Mouse (Mus musculus) natural killer cell, adult 2 months (primary cell): ENCODE measurements around the gene Gtf2ird2.

ENCODE experiments used
- DNase-seq, 2 experiments: peaks; one replicate each; pipeline ENCODE4 v3.0.0; 2022; ENCODE audit warnings: low spot score in 2 of 2

Gene Gtf2ird2

GRCm38 (mm10) chr5:134234205-134234604 is 50.4 kb downstream of the Gtf2ird2 start:
- DNase-seq: no peak

DNA sequence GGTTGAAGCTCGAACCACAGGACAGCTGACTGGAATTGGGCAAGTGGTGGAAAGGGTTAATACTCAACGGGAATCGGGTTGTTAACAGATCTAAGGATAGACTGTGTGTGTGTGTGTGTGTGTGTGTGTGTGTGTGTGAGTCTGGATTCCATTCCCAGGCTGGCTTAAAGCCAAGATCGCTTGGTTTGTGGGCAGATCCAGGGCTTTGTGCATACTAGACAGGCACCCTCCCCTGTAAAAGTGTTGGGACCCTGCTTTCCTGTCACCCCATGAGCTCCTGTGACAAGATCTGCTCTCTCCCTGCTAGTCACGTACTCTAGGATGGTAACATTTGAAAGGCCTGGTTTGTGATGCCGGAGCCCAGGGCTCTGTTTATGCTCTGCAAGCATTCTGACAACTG is 51.3 kb downstream of the Gtf2ird2 start:
- no peak for DNase-seq

DNA sequence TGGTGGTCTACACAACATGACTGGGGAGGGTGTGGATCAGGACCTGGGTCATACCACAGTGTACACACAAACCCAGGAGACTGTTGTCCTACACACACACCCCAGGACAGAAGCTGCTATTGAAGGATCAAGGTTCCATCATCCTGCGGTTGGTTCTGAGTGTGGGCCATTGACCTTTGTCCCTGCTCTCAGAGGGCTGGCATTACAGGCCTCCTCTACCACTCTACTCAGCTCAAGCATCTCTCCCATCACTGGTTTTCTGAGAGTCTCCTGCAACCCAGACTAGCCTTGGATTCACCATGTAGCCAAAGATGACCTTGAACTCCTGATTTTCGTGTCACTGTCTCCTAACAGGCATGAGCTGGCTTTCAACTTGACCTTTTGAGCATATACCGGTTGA is 52.4 kb downstream of the Gtf2ird2 start:
- no peak for DNase-seq

DNA sequence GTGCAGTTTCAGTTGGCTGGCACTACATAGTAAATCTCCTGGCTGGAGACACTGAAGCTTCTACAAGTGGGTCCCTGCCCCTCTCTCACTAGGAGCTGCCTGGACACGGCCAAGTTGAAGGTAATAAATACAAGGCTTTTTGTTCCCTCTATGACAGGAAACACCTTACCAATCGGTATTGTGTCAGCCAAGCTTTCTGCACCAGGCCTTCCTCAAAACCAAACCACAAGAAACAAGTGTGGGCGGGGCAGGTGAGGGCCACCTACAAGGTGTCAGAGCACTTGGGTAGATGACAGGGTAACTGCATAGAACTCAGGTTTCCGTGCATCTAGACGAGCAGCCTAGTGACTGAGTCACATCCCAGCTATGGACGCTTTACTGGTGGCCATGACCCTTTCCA is 53.0 kb downstream of the Gtf2ird2 start:
- peak; percentile 79 to 87 for DNase-seq

GRCm38 (mm10) chr5:134237508-134237907 is 53.7 kb downstream of the Gtf2ird2 start:
- no peak for DNase-seq

- no peak for DNase-seq
Observed at GRCm38 (mm10) chr5:134237936-134238760, 54.3 kb downstream of the Gtf2ird2 start.

DNA sequence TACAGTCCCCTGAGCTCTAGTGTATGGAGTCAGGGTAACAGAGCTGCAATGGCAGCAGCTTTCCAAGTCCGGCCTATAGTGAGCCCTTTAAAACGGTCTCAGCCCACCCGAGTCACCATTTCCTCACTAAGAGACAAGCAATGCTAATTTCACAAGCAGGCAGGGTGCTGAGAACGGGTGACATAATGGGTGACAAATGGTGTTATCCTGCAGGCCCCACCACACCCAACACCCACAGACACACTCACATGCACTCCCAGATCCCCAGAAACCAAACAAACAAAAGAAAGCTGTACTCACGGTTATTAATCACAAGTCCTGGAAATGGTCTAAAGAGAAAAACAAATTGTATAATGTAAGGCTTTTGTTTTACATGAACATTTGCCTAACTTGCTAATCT is 58.0 kb downstream of the Gtf2ird2 start:
- DNase-seq: no peak

- no peak for DNase-seq
Observed at GRCm38 (mm10) chr5:134243661-134244436, 60.0 kb downstream of the Gtf2ird2 start.

DNA sequence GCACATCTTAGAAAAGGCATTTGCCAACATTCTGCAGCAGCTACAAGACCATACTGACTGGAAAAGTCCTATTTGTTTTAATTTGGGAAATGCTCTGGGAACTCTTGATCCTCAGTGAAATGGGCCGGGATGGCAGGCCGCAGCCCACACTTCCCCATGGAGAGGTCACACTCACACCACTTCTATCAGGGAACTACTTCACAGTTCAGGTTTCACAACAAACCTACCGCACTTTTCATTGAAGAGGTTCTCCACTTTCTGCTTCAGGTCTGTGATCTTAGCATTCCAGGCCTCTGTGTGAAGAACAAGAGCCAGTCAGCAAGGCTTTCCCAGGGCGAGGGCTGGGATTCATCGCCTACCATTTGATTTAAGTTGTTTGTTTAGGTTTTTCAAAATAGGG is 61.1 kb downstream of the Gtf2ird2 start:
- no peak for DNase-seq

DNA sequence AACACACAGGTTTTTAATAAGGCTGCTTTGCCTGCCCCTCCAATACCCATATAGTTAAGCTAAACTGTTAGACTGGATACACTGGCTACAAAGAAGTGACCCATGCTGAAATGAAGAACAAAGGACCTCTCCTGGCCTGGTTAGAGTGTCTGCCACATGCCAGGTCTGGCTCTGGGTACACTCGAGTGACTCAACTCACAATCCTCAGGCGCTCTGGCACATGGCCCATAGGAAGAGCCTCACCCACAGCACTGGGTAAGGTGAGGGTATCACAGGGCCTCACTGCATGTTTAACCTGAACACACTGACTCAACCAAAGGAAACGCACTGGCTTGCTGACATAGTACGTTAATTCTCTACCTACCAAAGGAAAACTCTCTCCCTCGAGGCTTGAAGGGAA is 62.3 kb downstream of the Gtf2ird2 start:
- no peak for DNase-seq

GRCm38 (mm10) chr5:134248608-134249244 is 64.9 kb downstream of the Gtf2ird2 start:
- no peak for DNase-seq

DNA sequence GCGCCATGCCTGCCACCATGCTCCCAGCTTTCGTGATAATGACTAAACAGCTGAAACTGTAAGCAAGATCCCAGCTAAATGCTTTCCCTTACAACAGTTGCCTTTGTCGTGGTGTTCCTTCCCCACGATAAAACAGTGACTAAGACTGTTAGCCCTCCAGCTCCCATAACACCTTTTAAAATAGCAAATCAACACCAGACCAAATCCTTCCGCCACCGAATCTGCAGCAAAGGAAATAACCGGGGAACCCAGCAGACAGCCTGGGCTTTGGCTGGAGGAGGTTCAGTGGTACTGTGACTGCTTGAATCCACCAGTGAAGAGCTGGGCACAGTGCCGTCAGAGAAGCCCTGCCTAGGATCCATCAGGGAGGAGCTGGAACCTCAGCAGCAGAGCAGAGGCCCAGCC is 65.4 kb downstream of the Gtf2ird2 start:
- no peak for DNase-seq

- no peak for DNase-seq
Observed at GRCm38 (mm10) chr5:134250601-134251000, 66.8 kb downstream of the Gtf2ird2 start.

- no peak for DNase-seq
Observed at GRCm38 (mm10) chr5:134251083-134251482, 67.3 kb downstream of the Gtf2ird2 start.

- DNase-seq: peak in 1 of 2 experiments; percentile 49
Observed at GRCm38 (mm10) chr5:134253806-134254205, 70.0 kb downstream of the Gtf2ird2 start.

DNA sequence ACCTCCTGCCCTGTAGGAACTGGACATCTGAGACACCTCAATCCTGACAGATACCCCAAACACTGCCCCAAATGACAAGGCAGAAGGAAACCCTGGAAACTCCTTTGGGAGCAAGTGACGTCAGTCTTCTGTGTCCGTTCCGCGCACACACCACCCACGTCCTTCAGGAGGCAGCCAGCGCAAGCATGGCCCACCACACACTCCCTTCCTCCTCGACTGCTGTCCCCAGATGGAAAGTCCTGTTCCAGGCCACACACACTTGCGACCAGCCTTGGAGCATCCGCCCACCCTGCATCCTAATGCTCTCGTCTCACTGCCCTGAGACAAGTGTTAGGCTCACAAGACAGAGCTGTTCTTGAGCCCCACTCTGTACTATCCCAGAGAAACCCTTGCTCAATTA is 71.5 kb downstream of the Gtf2ird2 start:
- DNase-seq: no peak

DNA sequence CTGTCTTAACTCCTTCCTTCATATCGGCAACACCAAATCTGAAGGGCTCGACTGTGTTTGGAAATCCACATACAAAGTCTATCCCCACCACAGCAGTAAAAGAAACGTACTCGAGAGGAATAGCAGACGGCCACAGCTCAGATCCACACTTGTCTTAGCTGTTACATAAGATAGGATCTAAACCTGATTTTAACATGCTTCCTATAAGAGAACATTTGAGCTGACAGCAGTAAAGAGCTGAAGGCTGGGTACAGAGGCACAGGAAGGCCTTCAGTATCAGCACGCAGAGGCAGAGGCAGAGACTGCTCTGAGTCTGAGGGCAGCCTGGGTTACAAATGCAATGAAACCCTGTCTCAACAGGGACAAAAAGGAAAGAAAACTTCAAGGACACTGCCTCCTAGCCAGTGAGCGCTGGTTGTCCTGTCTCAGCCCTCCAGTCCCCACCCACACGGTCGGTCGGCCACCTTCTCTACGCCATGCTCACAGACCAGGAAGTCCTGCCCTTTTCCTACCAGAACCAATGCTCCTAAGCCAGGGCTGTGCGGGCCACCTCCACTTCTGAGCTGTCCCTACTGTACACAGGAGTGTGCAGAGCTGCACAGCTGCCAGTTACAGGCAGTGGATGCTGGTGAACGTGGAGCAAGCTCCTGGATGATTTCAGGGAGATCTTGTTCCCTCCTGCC is 73.7 kb downstream of the Gtf2ird2 start:
- DNase-seq: no peak

GRCm38 (mm10) chr5:134258395-134258794 is 74.6 kb downstream of the Gtf2ird2 start:
- no peak for DNase-seq

DNA sequence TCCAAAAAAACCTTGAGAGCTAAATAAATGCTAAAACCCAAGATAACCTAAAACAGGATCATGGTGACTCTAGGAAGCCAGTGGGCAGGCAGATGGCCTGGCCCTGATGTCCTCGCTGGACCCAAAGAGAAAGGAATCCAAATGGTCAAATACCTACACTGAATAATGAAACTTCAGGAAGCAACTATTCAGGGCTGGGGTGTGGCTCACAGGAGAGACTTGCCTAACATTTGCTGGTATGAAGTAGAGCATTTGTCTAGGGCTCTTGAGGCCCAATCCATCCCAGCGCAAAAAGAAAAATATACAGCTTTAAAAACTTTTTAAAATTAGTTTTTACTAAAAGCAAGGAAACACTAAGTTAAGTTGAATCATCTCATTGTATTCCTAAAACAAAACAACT is 75.1 kb downstream of the Gtf2ird2 start:
- DNase-seq: no peak

DNA sequence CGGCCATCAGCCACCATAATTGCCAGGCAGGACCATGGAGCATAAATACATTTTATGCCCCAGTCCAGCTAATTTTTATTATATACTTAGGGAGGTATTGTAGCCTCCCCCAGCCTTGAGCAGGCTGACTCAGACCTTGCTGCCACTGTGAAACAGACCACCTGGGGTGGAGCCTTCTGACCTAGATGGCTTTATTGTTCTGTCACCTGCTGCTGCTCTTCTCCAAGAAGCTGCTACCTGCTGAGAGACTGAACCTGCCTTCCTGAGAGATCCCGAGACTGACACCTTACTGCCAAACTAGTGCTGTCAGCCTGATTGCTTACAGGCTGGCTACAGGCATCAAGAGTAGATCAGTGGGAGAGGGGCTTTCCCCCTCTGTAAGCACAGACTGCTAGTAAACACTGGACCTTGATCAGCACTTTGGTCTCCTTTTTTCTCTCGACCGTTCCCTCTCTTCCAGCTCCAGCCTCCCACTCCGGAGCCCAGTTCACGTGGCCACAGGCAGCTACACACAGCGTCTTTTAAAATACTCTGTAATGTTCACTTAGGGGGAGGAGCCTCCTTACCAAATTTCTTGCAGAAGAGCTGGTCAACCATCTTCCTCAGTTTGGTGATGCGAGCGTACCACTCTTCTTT is 76.3 kb downstream of the Gtf2ird2 start:
- no peak for DNase-seq

DNA sequence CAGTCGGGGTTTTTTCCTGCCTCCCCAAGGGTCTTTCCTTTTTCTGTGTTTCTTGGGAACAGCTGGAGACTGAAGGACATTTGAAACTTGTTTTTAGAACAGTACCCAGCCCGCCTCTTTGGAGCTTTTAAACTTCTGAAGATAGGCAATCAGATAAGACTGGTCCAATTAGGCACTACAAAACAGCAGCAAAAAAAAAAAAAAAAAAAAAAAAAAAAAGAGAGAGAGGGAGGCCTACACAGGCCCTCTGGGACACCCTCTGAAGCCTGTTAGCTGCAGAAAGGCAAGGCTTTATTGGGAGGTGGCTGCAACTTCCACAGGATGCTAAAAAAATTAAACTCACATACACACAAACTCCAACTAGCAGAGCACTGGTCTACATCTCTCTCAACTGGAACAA is 82.1 kb downstream of the Gtf2ird2 start:
- DNase-seq: no peak

- peak; percentile 67 to 70 for DNase-seq
Observed at GRCm38 (mm10) chr5:134266404-134266803, 82.6 kb downstream of the Gtf2ird2 start.
